Mouse (Mus musculus): ENCODE results near the gene Slc2a6. TPM values are rescaled to one million over a fixed set of nuclear protein-coding genes. Genes with fewer than 3 reads are reported as not detected.

Slc2a6 gene
- polyA plus RNA-seq, 1 experiment from 2014 or later = 0.64 TPM

DNA sequence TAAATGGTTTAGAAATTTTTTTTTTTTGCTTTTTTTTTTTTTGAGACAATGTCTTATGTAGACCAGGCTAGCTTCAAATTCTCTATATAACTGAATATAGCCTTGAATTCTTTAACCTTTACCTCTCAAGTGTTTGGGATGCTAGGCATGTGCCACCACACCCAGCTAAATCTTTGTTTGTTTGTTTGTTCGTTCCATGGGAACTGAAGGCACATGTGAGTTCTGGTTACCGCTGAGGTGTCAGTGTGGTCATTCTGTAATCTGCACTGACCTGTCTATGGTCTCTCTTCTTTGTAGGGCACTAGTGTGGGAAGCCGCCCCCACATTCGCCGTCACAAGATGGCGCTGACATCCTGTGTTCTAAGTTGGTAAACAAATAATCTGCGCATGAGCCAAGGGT lies 29.8 kb downstream of the Slc2a6 start:
- no peak overlapping the region for H3K27ac ChIP-seq (ENCODE audit: low read length)
- 85% methylated on average over 6 of the region's 7 CpGs for WGBS
- no peaks in the 10 kb centered on the region for H3K9me3 ChIP-seq (replicated peaks; ENCODE audit: control insufficient read depth, low read length)
- H3K27me3 ChIP-seq (ENCODE audit: control insufficient read depth, insufficient read depth, low read length) = no peaks in the 10 kb centered on the region
- no peak overlapping the region for H3K9ac ChIP-seq (ENCODE audit: low read length)
- no peak overlapping the region for H3K4me3 ChIP-seq (ENCODE audit: low read length)
- no peak overlapping the region for H3K4me2 ChIP-seq (ENCODE audit: low read depth, low read length)
- no peaks in the 10 kb centered on the region for H3K4me1 ChIP-seq (ENCODE audit: control insufficient read depth, insufficient read depth, low read length)
- H3K36me3 ChIP-seq (ENCODE audit: control insufficient read depth, insufficient read depth) = no peaks in the 10 kb centered on the region
- ATAC-seq (replicated peaks; ENCODE audit: extremely low read depth, insufficient read depth, low FRiP score) = no peak

GRCm38 (mm10) chr2:26997498-26997897 lies 30.3 kb downstream of the Slc2a6 start:
- no peaks in the 10 kb centered on the region for H3K4me1 ChIP-seq (ENCODE audit: control insufficient read depth, insufficient read depth, low read length)
- WGBS = 86% methylated on average over 1 of the region's 1 CpGs
- H3K36me3 ChIP-seq (ENCODE audit: control insufficient read depth, insufficient read depth) = no peaks in the 10 kb centered on the region
- no peak overlapping the region for H3K4me3 ChIP-seq (ENCODE audit: low read length)
- no peak overlapping the region for H3K27ac ChIP-seq (ENCODE audit: low read length)
- no peaks in the 10 kb centered on the region for H3K27me3 ChIP-seq (ENCODE audit: control insufficient read depth, insufficient read depth, low read length)
- H3K4me2 ChIP-seq (ENCODE audit: low read depth, low read length) = no peak overlapping the region
- ATAC-seq (replicated peaks; ENCODE audit: extremely low read depth, insufficient read depth, low FRiP score) = no peak
- H3K9ac ChIP-seq (ENCODE audit: low read length) = no peak overlapping the region
- H3K9me3 ChIP-seq (replicated peaks; ENCODE audit: control insufficient read depth, low read length) = no peaks in the 10 kb centered on the region

DNA sequence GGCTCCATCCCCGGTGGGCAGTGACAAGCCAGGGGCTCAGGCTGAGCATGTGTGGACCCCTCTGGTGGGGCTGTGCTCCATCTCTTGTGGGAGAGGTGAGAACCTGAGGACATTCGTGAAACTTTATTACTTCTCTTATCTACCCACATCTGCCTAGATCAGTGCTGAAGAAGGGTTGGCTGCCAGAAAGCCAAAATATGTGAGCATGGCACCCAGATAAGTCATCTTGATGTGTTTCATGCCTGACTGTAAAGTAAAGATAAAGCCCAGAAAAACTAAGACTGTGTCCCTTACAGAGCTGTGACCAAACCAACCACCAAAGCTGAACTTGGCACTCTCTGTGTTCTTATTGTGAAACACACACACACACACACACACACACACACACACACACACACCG lies 33.9 kb downstream of the Slc2a6 start:
- ATAC-seq (replicated peaks; ENCODE audit: extremely low read depth, insufficient read depth, low FRiP score) = no peak
- no peaks in the 10 kb centered on the region for H3K9me3 ChIP-seq (replicated peaks; ENCODE audit: control insufficient read depth, low read length)
- H3K27ac ChIP-seq (ENCODE audit: low read length) = no peak overlapping the region
- WGBS = 66% methylated on average over 3 of the region's 3 CpGs
- H3K4me2 ChIP-seq (ENCODE audit: low read depth, low read length) = no peak overlapping the region
- no peaks in the 10 kb centered on the region for H3K4me1 ChIP-seq (ENCODE audit: control insufficient read depth, insufficient read depth, low read length)
- H3K27me3 ChIP-seq (ENCODE audit: control insufficient read depth, insufficient read depth, low read length) = no peaks in the 10 kb centered on the region
- no peak overlapping the region for H3K9ac ChIP-seq (ENCODE audit: low read length)
- no peaks in the 10 kb centered on the region for H3K36me3 ChIP-seq (ENCODE audit: control insufficient read depth, insufficient read depth)
- no peak overlapping the region for H3K4me3 ChIP-seq (ENCODE audit: low read length)

GRCm38 (mm10) chr2:26984640-26985039 lies 43.2 kb downstream of the Slc2a6 start:
- ATAC-seq (replicated peaks; ENCODE audit: extremely low read depth, insufficient read depth, low FRiP score) = no peak
- no peak overlapping the region for H3K4me3 ChIP-seq (ENCODE audit: low read length)

DNA sequence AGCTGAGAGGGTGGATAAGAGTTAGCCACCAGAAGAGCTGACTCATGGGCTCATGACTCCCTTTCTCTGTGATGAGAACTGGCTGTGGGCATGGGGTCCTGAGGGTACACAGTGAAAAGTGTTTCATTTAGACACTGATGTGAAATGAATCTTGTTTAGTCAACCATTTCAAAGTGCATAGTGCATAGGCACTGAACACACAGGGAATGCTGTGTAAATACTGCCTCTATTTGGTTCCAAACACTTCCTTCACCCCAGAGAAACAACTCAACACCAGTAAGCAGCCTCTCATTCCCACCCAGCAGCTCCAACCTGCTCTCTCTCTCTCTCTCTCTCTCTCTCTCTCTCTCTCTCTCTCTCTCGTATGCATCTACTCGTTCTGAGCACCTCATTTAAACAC lies 43.6 kb downstream of the Slc2a6 start:
- 73% methylated on average over 2 of the region's 2 CpGs for WGBS
- ATAC-seq (replicated peaks; ENCODE audit: extremely low read depth, insufficient read depth, low FRiP score) = no peak
- Histone ChIP-seq H3K27me3 (ENCODE audit: control insufficient read depth, insufficient read depth, low read length) (0 out of 2 replicates have a peak, but pooled peaks cover 2% of the 10 kb centered on the region), H3K9ac (ENCODE audit: low read length) (no peak overlapping the region), H3K27ac (ENCODE audit: low read length) (no peak overlapping the region), H3K4me3 (ENCODE audit: low read length) (no peak overlapping the region), H3K36me3 (ENCODE audit: control insufficient read depth, insufficient read depth) (no peaks in the 10 kb centered on the region), H3K4me1 (ENCODE audit: control insufficient read depth, insufficient read depth, low read length) (no peaks in the 10 kb centered on the region), H3K4me2 (ENCODE audit: low read depth, low read length) (no peak overlapping the region), H3K9me3 (replicated peaks; ENCODE audit: control insufficient read depth, low read length) (no peaks in the 10 kb centered on the region)

More at GRCm38 (mm10) chr2:26984640-26985039, 43.2 kb downstream of the Slc2a6 start:
- WGBS = 79% methylated on average over 5 of the region's 5 CpGs
- Histone ChIP-seq H3K27ac (ENCODE audit: low read length) (no peak overlapping the region), H3K27me3 (ENCODE audit: control insufficient read depth, insufficient read depth, low read length) (0 out of 2 replicates have a peak, but pooled peaks cover 2% of the 10 kb centered on the region), H3K9ac (ENCODE audit: low read length) (no peak overlapping the region), H3K9me3 (replicated peaks; ENCODE audit: control insufficient read depth, low read length) (no peaks in the 10 kb centered on the region), H3K4me1 (ENCODE audit: control insufficient read depth, insufficient read depth, low read length) (no peaks in the 10 kb centered on the region), H3K36me3 (ENCODE audit: control insufficient read depth, insufficient read depth) (no peaks in the 10 kb centered on the region), H3K4me2 (ENCODE audit: low read depth, low read length) (no peak overlapping the region)

- Histone ChIP-seq H3K36me3 (ENCODE audit: control insufficient read depth, insufficient read depth) (no peaks in the 10 kb centered on the region), H3K9me3 (replicated peaks; ENCODE audit: control insufficient read depth, low read length) (no peaks in the 10 kb centered on the region), H3K4me1 (ENCODE audit: control insufficient read depth, insufficient read depth, low read length) (no peaks in the 10 kb centered on the region), H3K4me3 (ENCODE audit: low read length) (no peak overlapping the region), H3K9ac (ENCODE audit: low read length) (no peak overlapping the region), H3K27me3 (ENCODE audit: control insufficient read depth, insufficient read depth, low read length) (0 out of 2 replicates have a peak, but pooled peaks cover 2% of the 10 kb centered on the region), H3K4me2 (ENCODE audit: low read depth, low read length) (no peak overlapping the region), H3K27ac (ENCODE audit: low read length) (no peak overlapping the region)
- ATAC-seq (replicated peaks; ENCODE audit: extremely low read depth, insufficient read depth, low FRiP score) = no peak
- WGBS = 59% methylated on average over 1 of the region's 1 CpGs
Measured at GRCm38 (mm10) chr2:26980361-26980760, 47.4 kb downstream of the Slc2a6 start.

GRCm38 (mm10) chr2:26973960-26974359 lies 53.8 kb downstream of the Slc2a6 start:
- H3K4me2 ChIP-seq (ENCODE audit: low read depth, low read length) = no peak overlapping the region
- no peaks in the 10 kb centered on the region for H3K27me3 ChIP-seq (ENCODE audit: control insufficient read depth, insufficient read depth, low read length)
- H3K9ac ChIP-seq (ENCODE audit: low read length) = no peak overlapping the region
- H3K4me1 ChIP-seq (ENCODE audit: control insufficient read depth, insufficient read depth, low read length) = no peaks in the 10 kb centered on the region
- no peak overlapping the region for H3K27ac ChIP-seq (ENCODE audit: low read length)
- no peak; the same call in 1 of the 2 replicates for ATAC-seq (replicated peaks; ENCODE audit: extremely low read depth, insufficient read depth, low FRiP score)
- H3K9me3 ChIP-seq (replicated peaks; ENCODE audit: control insufficient read depth, low read length) = no peaks in the 10 kb centered on the region
- 33% methylated on average over 4 of the region's 4 CpGs for WGBS
- H3K36me3 ChIP-seq (ENCODE audit: control insufficient read depth, insufficient read depth) = no peaks in the 10 kb centered on the region
- no peak overlapping the region for H3K4me3 ChIP-seq (ENCODE audit: low read length)

DNA sequence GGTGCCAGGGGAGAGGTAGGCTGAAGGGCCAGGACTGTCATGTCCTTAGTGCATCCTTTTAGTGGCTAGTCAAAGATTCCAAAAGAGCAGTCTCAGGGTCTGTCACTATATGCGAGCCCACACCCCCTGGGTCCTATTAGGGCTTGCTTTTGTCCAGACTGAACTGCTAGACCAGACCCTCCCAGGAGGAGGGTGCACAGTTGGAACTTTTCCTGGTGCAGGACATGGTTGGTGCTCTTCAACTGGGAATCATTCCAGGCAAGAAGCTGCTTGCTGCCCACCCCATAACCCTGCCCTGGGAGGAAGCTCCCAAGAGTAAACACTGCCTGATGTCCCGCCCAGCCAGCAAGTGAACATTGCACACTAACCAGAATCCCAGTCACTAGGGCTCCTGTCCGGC lies 54.7 kb downstream of the Slc2a6 start, which contains the start of gene Adamts13:
Adamts13 (plus strand) TSS at position 301 of the 400 bp plus-strand sequence.
- H3K9ac ChIP-seq (ENCODE audit: low read length) = no peak within 1 kb of the TSS
- no peak within 1 kb of the TSS for H3K4me3 ChIP-seq (ENCODE audit: low read length)
- H3K9me3 ChIP-seq (replicated peaks; ENCODE audit: control insufficient read depth, low read length) = no peaks in the 10 kb centered on the region
- H3K27ac ChIP-seq (ENCODE audit: low read length) = no peak within 1 kb of the TSS
- no peak for ATAC-seq (replicated peaks; ENCODE audit: extremely low read depth, insufficient read depth, low FRiP score)
- H3K4me2 ChIP-seq (ENCODE audit: low read depth, low read length) = no peak within 1 kb of the TSS
- 68% methylated on average over 3 of the region's 3 CpGs for WGBS
- no peaks in the 10 kb centered on the region for H3K36me3 ChIP-seq (ENCODE audit: control insufficient read depth, insufficient read depth)
- no peaks in the 10 kb centered on the region for H3K4me1 ChIP-seq (ENCODE audit: control insufficient read depth, insufficient read depth, low read length)
- H3K27me3 ChIP-seq (ENCODE audit: control insufficient read depth, insufficient read depth, low read length) = no peaks in the 10 kb centered on the region

Data from heart, embryonic 16.5 days (tissue).